Mouse (Mus musculus) cerebellum, adult 2 months (tissue): ENCODE data around the gene Stx4a.

Source experiments
- CTCF ChIP-seq: fragments of 200-500 bp; IDR thresholded peaks from 2 replicates; pipeline ENCODE4 v1.5.1; 2011; ENCODE audit warnings: low read depth, mild to moderate bottlenecking, control low read depth, low read length, moderate library complexity, borderline replicate concordance; ENCODE audit not compliant: insufficient read depth
- POLR2A ChIP-seq: fragments of 200-500 bp; IDR thresholded peaks from 2 replicates; pipeline ENCODE4 v1.6.1; 2011; ENCODE audit warnings: low read length, control low read depth, borderline replicate concordance; ENCODE audit not compliant: insufficient read depth

DNA sequence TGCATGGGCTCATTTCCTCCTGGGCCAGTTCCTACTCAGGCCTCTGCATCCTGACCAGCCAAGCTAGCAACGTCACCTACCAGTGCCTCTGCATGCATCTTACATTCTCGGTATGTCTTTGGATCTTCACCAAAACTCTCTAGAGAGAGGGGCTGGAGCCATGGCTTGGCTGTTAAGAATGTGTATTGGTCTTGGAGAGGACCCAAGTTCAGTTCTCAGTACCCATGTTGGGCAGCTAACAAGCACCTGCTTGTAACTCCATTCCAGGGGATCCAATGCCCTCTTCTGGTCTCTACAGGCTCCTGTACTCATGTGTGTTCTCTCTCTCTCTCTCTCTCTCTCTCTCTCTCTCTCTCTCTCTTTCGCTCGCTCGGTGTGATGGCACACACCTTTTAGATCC is 6.3 kb upstream of the Stx4a start:
- TF ChIP-seq CTCF (no peak), POLR2A (no peak)
